Mouse (Mus musculus): ENCODE measurements around the gene Rad51b. TPM values are rescaled to one million over a fixed set of nuclear protein-coding genes. Genes with fewer than 3 reads are reported as not detected.

Rad51b gene
- polyA plus RNA-seq, 1 experiment: 1.1 TPM

DNA sequence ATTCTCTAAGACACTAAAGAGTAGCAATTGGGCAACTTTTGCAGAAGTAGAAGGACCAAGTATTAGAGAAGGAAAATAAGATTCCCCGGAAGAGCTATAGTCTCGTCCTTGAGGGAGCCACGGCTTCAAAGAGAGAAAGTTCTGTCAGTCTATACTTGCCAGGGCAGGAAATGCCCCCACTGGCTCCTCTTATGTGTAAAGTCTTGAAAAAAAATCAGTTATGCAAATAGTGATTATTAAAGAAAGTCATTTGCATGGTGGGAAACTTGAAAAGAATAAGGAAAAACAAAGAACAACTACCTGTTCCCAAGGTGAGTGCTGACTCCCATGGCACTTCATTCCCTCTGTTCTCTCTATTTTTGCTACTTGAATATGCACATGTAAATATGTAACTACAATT, 140.5 kb downstream of the Rad51b start:
- 42% methylated on average over 3 of the region's 3 CpGs for WGBS
- TF ChIP-seq CTCF (IDR thresholded peaks at IDR 0.05; ENCODE audit: insufficient read depth, low read length) (no peak), POLR2A (IDR thresholded peaks at IDR 0.05; ENCODE audit: borderline replicate concordance, extremely low read depth, low read depth, low read length) (no peak)
- peaks cover 10% of the 10 kb centered on the region for H3K4me1 ChIP-seq (ENCODE audit: control insufficient read depth, insufficient read depth, low read length)
- no peak overlapping the region for H3K4me3 ChIP-seq (replicated peaks; ENCODE audit: extremely low read depth, low read depth, low read length)
- no peak for DNase-seq

- no peak overlapping the region for H3K4me3 ChIP-seq (replicated peaks; ENCODE audit: extremely low read depth, low read depth, low read length)
- WGBS: 77% methylated on average over 6 of the region's 6 CpGs
- no peak for DNase-seq
- TF ChIP-seq CTCF (IDR thresholded peaks at IDR 0.05; ENCODE audit: insufficient read depth, low read length): no peak
- TF ChIP-seq POLR2A (IDR thresholded peaks at IDR 0.05; ENCODE audit: borderline replicate concordance, extremely low read depth, low read depth, low read length): no peak
- peaks cover 13% of the 10 kb centered on the region for H3K4me1 ChIP-seq (ENCODE audit: control insufficient read depth, insufficient read depth, low read length)
Measured at GRCm38 (mm10) chr12:79439961-79440360, 142.9 kb downstream of the Rad51b start.

DNA sequence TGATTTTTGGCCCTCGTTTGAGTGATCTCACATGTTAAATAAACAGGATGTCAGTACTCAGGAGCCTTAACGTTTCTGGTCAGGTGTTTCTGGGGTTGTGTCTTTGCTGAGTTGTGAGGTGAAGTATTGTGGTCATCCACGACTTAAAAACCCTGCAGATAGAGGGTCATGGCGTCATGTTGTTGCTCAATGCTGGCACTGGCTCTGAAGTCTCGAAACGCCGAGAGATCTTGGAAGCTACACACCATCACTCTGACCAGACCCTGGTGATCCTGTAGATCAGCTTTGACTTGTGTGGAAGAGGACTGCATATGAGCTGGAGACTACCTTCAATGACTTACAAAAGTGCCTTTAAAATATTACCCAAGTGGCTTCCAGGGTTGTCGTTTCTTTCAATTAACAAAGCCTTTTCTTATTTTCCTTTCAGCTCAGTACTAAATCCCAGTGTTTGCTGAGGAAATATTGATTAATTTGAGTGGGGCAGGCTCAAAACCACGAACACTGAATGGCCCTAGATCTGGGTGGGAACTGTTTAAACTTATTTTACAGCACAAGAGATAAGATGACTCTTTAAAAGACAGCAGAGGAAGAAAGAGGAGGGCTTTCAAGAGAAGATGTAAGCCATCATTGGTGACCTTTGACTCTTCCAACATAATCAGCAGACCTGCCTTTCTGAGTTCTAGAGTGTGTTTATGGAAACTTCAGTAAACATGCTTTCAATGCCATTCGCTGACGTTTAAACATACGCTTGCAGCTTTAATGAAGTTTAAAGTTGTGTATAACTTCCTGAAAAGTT, 144.3 kb downstream of the Rad51b start:
- no peak for TF ChIP-seq CTCF (IDR thresholded peaks at IDR 0.05; ENCODE audit: insufficient read depth, low read length)
- no peak for TF ChIP-seq POLR2A (IDR thresholded peaks at IDR 0.05; ENCODE audit: borderline replicate concordance, extremely low read depth, low read depth, low read length)
- no peak for DNase-seq
- no peak overlapping the region for H3K4me3 ChIP-seq (replicated peaks; ENCODE audit: extremely low read depth, low read depth, low read length)
- 27% methylated on average over 12 of the region's 12 CpGs for WGBS
- H3K4me1 ChIP-seq (ENCODE audit: control insufficient read depth, insufficient read depth, low read length): peaks cover 13% of the 10 kb centered on the region

- TF ChIP-seq CTCF (IDR thresholded peaks at IDR 0.05; ENCODE audit: insufficient read depth, low read length) (no peak), POLR2A (IDR thresholded peaks at IDR 0.05; ENCODE audit: borderline replicate concordance, extremely low read depth, low read depth, low read length) (no peak)
- Histone ChIP-seq H3K4me3 (replicated peaks; ENCODE audit: extremely low read depth, low read depth, low read length) (no peak overlapping the region), H3K4me1 (ENCODE audit: control insufficient read depth, insufficient read depth, low read length) (peaks cover 13% of the 10 kb centered on the region)
- whole genome bisulfite sequencing: 33% methylated on average over 7 of the region's 7 CpGs
- no peak for DNase-seq
Measured at GRCm38 (mm10) chr12:79442126-79442525, 145.0 kb downstream of the Rad51b start.

- DNase-seq: no peak
- TF ChIP-seq CTCF (IDR thresholded peaks at IDR 0.05; ENCODE audit: insufficient read depth, low read length) (no peak), POLR2A (IDR thresholded peaks at IDR 0.05; ENCODE audit: borderline replicate concordance, extremely low read depth, low read depth, low read length) (no peak)
- Histone ChIP-seq H3K4me1 (ENCODE audit: control insufficient read depth, insufficient read depth, low read length) (peaks cover 13% of the 10 kb centered on the region), H3K4me3 (replicated peaks; ENCODE audit: extremely low read depth, low read depth, low read length) (no peak overlapping the region)
- WGBS: 57% methylated on average over 6 of the region's 6 CpGs
Measured at GRCm38 (mm10) chr12:79442836-79443390, 145.8 kb downstream of the Rad51b start.

DNA sequence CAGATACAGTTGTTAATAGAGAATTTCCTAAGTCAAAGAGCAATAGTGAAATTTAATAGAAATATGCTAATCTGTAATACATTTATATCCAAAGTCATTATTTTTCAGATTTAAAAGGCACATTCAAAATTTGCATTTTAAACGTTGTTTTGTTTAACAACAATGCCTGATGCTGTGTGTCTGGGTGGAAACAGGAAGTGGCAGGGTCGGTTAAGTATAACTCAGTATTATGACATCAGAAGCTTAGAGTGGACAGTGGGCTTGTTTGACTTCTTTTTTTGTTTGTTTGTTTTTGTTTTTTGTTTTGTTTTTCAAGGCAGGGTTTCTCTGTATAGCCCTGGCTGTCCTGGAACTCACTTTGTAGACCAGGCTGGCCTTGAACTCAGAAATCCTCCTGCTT, 147.6 kb downstream of the Rad51b start:
- H3K4me1 ChIP-seq (ENCODE audit: control insufficient read depth, insufficient read depth, low read length): peaks cover 11% of the 10 kb centered on the region
- WGBS: 31% methylated on average over 2 of the region's 2 CpGs
- no peak overlapping the region for H3K4me3 ChIP-seq (replicated peaks; ENCODE audit: extremely low read depth, low read depth, low read length)
- no peak for TF ChIP-seq CTCF (IDR thresholded peaks at IDR 0.05; ENCODE audit: insufficient read depth, low read length)
- no peak for TF ChIP-seq POLR2A (IDR thresholded peaks at IDR 0.05; ENCODE audit: borderline replicate concordance, extremely low read depth, low read depth, low read length)
- DNase-seq: no peak

DNA sequence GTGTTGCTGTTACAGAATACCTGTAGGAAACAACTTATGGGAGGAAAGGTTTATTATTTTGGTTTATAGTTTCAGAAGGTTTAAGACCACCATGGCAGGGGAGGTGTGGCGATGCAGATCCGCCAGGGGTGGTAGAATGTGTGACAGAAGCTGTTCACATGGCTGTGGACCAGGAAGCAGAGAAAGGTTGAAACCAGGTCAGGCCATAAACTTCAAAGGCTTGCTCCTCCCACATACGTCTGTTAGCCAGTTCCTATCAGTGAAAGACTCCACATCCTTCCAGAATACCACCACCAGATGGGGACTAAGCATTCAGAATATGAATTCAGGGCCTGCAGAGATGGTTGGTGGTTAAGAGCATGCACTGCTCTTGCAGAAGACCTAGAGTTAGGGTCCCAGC, 150.0 kb downstream of the Rad51b start:
- Histone ChIP-seq H3K4me1 (ENCODE audit: control insufficient read depth, insufficient read depth, low read length) (peaks cover 3% of the 10 kb centered on the region), H3K4me3 (replicated peaks; ENCODE audit: extremely low read depth, low read depth, low read length) (no peak overlapping the region)
- no peak for TF ChIP-seq POLR2A (IDR thresholded peaks at IDR 0.05; ENCODE audit: borderline replicate concordance, extremely low read depth, low read depth, low read length)
- no peak for TF ChIP-seq CTCF (IDR thresholded peaks at IDR 0.05; ENCODE audit: insufficient read depth, low read length)
- no peak for DNase-seq
- 86% methylated on average over 3 of the region's 3 CpGs for WGBS

DNA sequence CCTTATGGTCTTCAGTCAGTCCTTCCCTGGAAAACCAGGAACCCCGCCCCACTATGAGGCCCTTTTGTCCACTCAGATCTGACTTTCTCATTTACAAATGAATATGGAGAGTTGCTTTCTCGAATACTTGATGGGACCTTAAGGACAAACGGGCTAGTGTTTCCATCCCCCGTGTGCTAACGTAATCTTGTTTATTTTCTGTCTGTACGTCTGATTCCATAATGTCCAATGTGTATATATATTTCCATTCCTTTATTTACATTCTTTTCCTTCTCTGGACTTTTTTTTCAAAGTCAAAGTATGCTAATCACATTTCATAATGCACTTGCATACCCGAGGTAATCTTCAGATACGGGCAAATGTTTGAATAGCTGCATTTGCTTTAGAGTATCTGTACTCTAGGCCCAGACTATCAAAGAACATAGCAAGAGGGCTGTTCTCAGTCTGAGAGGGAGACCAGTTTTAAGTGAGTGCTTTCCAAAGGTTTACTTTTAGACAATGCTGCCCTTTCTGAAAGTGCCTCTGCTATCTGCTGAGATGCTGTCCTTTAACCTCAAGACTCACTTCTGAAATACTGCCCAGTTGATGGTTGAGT, 152.8 kb downstream of the Rad51b start:
- TF ChIP-seq CTCF (IDR thresholded peaks at IDR 0.05; ENCODE audit: insufficient read depth, low read length) (no peak), POLR2A (IDR thresholded peaks at IDR 0.05; ENCODE audit: borderline replicate concordance, extremely low read depth, low read depth, low read length) (no peak)
- Histone ChIP-seq H3K4me3 (replicated peaks; ENCODE audit: extremely low read depth, low read depth, low read length) (no peak overlapping the region), H3K4me1 (ENCODE audit: control insufficient read depth, insufficient read depth, low read length) (peaks cover 5% of the 10 kb centered on the region)
- no peak for DNase-seq
- 64% methylated on average over 8 of the region's 8 CpGs for WGBS

DNA sequence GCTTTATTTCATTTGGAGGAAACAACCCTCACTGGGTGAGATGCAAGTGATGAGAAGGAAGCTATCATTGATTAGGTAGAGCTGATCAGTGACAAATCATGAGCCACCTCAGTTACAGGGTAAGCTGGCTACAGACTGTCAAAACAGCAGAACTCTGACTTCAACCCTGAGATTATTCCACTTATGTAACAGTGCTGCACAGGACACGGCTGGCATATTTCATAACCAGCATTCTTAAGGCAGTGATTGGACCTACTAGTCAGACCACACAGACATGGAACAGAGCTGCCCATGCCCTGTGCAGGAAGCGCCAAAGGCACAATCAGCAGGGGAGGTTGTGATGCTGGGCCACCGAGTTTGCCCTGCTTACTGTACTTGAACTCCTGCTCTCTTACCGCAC, 155.8 kb downstream of the Rad51b start:
- Histone ChIP-seq H3K4me3 (replicated peaks; ENCODE audit: extremely low read depth, low read depth, low read length) (no peak overlapping the region), H3K4me1 (ENCODE audit: control insufficient read depth, insufficient read depth, low read length) (peaks cover 5% of the 10 kb centered on the region)
- TF ChIP-seq CTCF (IDR thresholded peaks at IDR 0.05; ENCODE audit: insufficient read depth, low read length): no peak
- peak; percentile 57; the same call in 1 of the 2 replicates for TF ChIP-seq POLR2A (IDR thresholded peaks at IDR 0.05; ENCODE audit: borderline replicate concordance, extremely low read depth, low read depth, low read length)
- 56% methylated on average over 4 of the region's 4 CpGs for WGBS
- no peak for DNase-seq
